Mouse (Mus musculus) forebrain, postnatal 0 days (tissue): ENCODE measurements around the gene Cdkn1b. TPM values are rescaled to one million over a fixed set of nuclear protein-coding genes. Genes with fewer than 3 reads are reported as not detected.

ENCODE experiments used
- ATAC-seq: fragments of 200-750 bp; cut with Nextera tagmentation; 2 replicates; pipeline ENCODE4 v1.8.0; 2017; ENCODE audit warnings: mild to moderate bottlenecking, moderate library complexity
- DNase-seq: peaks from one replicate; pipeline ENCODE4 v3.0.0-alpha.2; 2015
- H3K27ac ChIP-seq: fragments of 300-500 bp; sonication (generic); 2 replicates; pipeline ENCODE4 v1.5.1; 2014; ENCODE audit warnings: low read depth, mild to moderate bottlenecking, antibody characterized with exemption, low read length, moderate library complexity, mixed read lengths
- H3K27me3 ChIP-seq: fragments of 300-500 bp; sonication (generic); 2 replicates; pipeline ENCODE4 v1.6.1; 2014; ENCODE audit warnings: mild to moderate bottlenecking, low read length, mixed read lengths; ENCODE audit not compliant: insufficient read depth
- H3K36me3 ChIP-seq: fragments of 300-500 bp; sonication (generic); 2 replicates; pipeline ENCODE4 v1.6.1; 2014; ENCODE audit warnings: mild to moderate bottlenecking, moderate library complexity; ENCODE audit not compliant: insufficient read depth
- H3K4me1 ChIP-seq: fragments of 300-500 bp; sonication (generic); 2 replicates; pipeline ENCODE4 v1.6.1; 2014; ENCODE audit warnings: antibody characterized with exemption; ENCODE audit not compliant: insufficient read depth
- H3K4me2 ChIP-seq: fragments of 300-500 bp; sonication (generic); 2 replicates; pipeline ENCODE4 v1.6.1; 2014; ENCODE audit warnings: low read depth, mild to moderate bottlenecking, moderate library complexity
- H3K4me3 ChIP-seq: fragments of 300-500 bp; sonication (generic); 2 replicates; pipeline ENCODE4 v1.5.1; 2014; ENCODE audit warnings: low read depth, low read length, mixed read lengths
- H3K9ac ChIP-seq: fragments of 300-500 bp; sonication (generic); 2 replicates; pipeline ENCODE4 v1.6.1; 2014; ENCODE audit warnings: mild to moderate bottlenecking
- H3K9me3 ChIP-seq: fragments of 300-500 bp; sonication (generic); 2 replicates; pipeline ENCODE4 v1.6.1; 2016; ENCODE audit warnings: low read length
- CTCF ChIP-seq: sonication (generic); IDR thresholded peaks from 2 replicates; pipeline ENCODE4 v1.5.1; 2016; ENCODE audit warnings: antibody characterized with exemption, control low read depth, low read depth
- WGBS: fragments of 180-500 bp; shearing (Covaris S2); extraction: QIAGEN DNeasy Blood & Tissue Kit; methylation state at CpG from one replicate; pipeline ENCODE4 v1.1.7; 2014; 5-methylcytosine and 5-hydroxymethylcytosine counted together
- polyA plus RNA-seq: library from polyadenylated mRNA; unstranded; fragments of >200 nt; fragmentation: Nextera tagmentation; extraction: Ambion mirVana; gene quantifications from 2 replicates; pipeline ENCODE4 v1.2.1, GENCODE M21; 2015
- total RNA-seq: library from RNA; depleted of rRNA; stranded (reverse); fragments of >200 nt; gene quantifications from 2 replicates; pipeline ENCODE4 v1.2.3, GENCODE M21; 2014

Gene Cdkn1b
- total and polyA plus RNA-seq, 2 experiments from 2014 or later = 36.0 to 89.0 TPM

- Histone ChIP-seq H3K4me2 (peak overlapping the region; percentile 62), H3K27me3 (no peaks in the 10 kb centered on the region), H3K9ac (peak overlapping the region; percentile 75), H3K36me3 (no peaks in the 10 kb centered on the region), H3K4me1 (peaks cover 32% of the 10 kb centered on the region), H3K4me3 (peak overlapping the region; percentile 78; the same call in 1 of the 2 replicates), H3K27ac (peak overlapping the region; percentile 89), H3K9me3 (no peaks in the 10 kb centered on the region)
- TF ChIP-seq CTCF = no peak
- DNase-seq (peak; percentile 74), ATAC-seq (peak; percentile 77)
- 3% methylated on average over 4 of the region's 4 CpGs for WGBS
Observed at GRCm38 (mm10) chr6:134888563-134889017, 31.6 kb upstream of the Cdkn1b start.

GRCm38 (mm10) chr6:134889763-134890162, 30.4 kb upstream of the Cdkn1b start:
- Histone ChIP-seq H3K4me1 (peaks cover 30% of the 10 kb centered on the region), H3K4me2 (no peak overlapping the region), H3K4me3 (no peak overlapping the region), H3K27me3 (no peaks in the 10 kb centered on the region), H3K9ac (no peak overlapping the region), H3K36me3 (no peaks in the 10 kb centered on the region), H3K27ac (no peak overlapping the region), H3K9me3 (no peaks in the 10 kb centered on the region)
- 82% methylated on average over 1 of the region's 1 CpGs for WGBS
- TF ChIP-seq CTCF = no peak
- ATAC-seq = no peak
- DNase-seq = no peak

GRCm38 (mm10) chr6:134890436-134890835, 29.8 kb upstream of the Cdkn1b start:
- Histone ChIP-seq H3K9me3 (no peaks in the 10 kb centered on the region), H3K27me3 (no peaks in the 10 kb centered on the region), H3K9ac (no peak overlapping the region), H3K4me2 (no peak overlapping the region), H3K4me3 (no peak overlapping the region), H3K27ac (no peak overlapping the region), H3K36me3 (no peaks in the 10 kb centered on the region), H3K4me1 (peaks cover 24% of the 10 kb centered on the region)
- WGBS = 88% methylated on average over 7 of the region's 7 CpGs
- no peak for TF ChIP-seq CTCF
- ATAC-seq (no peak), DNase-seq (no peak)

- H3K4me3 ChIP-seq = peak overlapping the region; percentile 77
- 54% methylated on average over 15 of the region's 15 CpGs for WGBS
- no peak for TF ChIP-seq CTCF
- no peaks in the 10 kb centered on the region for H3K9me3 ChIP-seq
- H3K4me2 ChIP-seq = peak overlapping the region; percentile 57
- no peak overlapping the region for H3K27ac ChIP-seq
- peak overlapping the region; percentile 99 for H3K9ac ChIP-seq
- no peak for ATAC-seq
- DNase-seq = peak; percentile 14
- no peaks in the 10 kb centered on the region for H3K4me1 ChIP-seq
- H3K36me3 ChIP-seq = no peaks in the 10 kb centered on the region
- H3K27me3 ChIP-seq = no peaks in the 10 kb centered on the region
Observed at GRCm38 (mm10) chr6:134896570-134897436, 23.4 kb upstream of the Cdkn1b start.

- H3K27me3 ChIP-seq = no peaks in the 10 kb centered on the region
- ATAC-seq (peak; percentile 94), DNase-seq (peak; percentile 96)
- H3K27ac ChIP-seq = peak overlapping the region; percentile 100
- no peak for TF ChIP-seq CTCF
- peak overlapping the region; percentile 99 for H3K9ac ChIP-seq
- peak overlapping the region; percentile 57 for H3K4me2 ChIP-seq
- H3K4me1 ChIP-seq = no peaks in the 10 kb centered on the region
- peak overlapping the region; percentile 77 for H3K4me3 ChIP-seq
- H3K36me3 ChIP-seq = no peaks in the 10 kb centered on the region
- no peaks in the 10 kb centered on the region for H3K9me3 ChIP-seq
- WGBS = under 1% methylated on average over 38 of the region's 38 CpGs
Observed at GRCm38 (mm10) chr6:134897443-134898094, 22.6 kb upstream of the Cdkn1b start.

- WGBS = 1% methylated on average over 51 of the region's 51 CpGs
- H3K4me2 ChIP-seq = peak within 1 kb of the TSS; percentile 57
- no peaks in the 10 kb centered on the region for H3K9me3 ChIP-seq
- no peaks in the 10 kb centered on the region for H3K4me1 ChIP-seq
- H3K27ac ChIP-seq = peak within 1 kb of the TSS; percentile 100
- peak; percentile 97 for DNase-seq
- H3K9ac ChIP-seq = peak within 1 kb of the TSS; percentile 99
- peak; percentile 96 for ATAC-seq
- no peaks in the 10 kb centered on the region for H3K27me3 ChIP-seq
- peak; percentile 58 for TF ChIP-seq CTCF
- H3K4me3 ChIP-seq = peak within 1 kb of the TSS; percentile 77
- H3K36me3 ChIP-seq = no peaks in the 10 kb centered on the region
Observed at GRCm38 (mm10) chr6:134898095-134898965, 21.9 kb upstream of the Cdkn1b start, which contains the start of gene Gpr19. Gene Gpr19, minus strand, starts transcription at chr6:134898578.
